Mouse (Mus musculus): ENCODE results near the gene Olfr1443.
A peak's percentile ranks its signal among the peaks of the same experiment; 100 is the strongest.
"Not testable (repeated sequence)": the region's sequence is repeated elsewhere in the genome, so short reads cannot be mapped to it uniquely, and the experiment has no call there.

The Olfr1443 gene

DNA sequence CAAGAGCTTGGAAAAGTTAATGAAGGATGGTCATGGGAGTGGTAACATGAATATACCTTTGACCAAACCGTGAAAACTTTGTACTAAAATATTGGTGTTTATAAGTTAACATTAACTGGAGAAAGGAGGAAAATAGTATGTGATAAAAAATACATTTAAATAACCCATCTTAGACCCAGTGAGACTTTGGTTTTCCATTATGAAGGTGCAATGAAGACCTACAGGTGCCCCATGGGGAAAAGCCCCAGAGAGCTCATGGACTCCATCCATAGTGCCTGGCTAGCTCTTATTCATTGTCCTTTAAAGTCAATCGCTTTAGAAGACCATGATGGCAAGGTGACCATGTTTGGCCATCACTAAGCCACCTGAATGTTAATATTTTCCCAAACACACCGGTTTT, at the start of gene Olfr1443:
TSS of gene Olfr1443 (plus strand) at position 301 of the 400 bp plus-strand sequence.
- no peak for DNase-seq

- no peak for DNase-seq
Observed at GRCm38 (mm10) chr19:12633176-12633575, 44.7 kb upstream of the Olfr1443 start, which contains the start of gene Glyat. TSS of gene Glyat (plus strand) at chr19:12633308.

- DNase-seq = no peak
Observed at GRCm38 (mm10) chr19:12634259-12634658, 43.7 kb upstream of the Olfr1443 start.

GRCm38 (mm10) chr19:12634963-12635362, 42.9 kb upstream of the Olfr1443 start:
- DNase-seq = no peak

DNA sequence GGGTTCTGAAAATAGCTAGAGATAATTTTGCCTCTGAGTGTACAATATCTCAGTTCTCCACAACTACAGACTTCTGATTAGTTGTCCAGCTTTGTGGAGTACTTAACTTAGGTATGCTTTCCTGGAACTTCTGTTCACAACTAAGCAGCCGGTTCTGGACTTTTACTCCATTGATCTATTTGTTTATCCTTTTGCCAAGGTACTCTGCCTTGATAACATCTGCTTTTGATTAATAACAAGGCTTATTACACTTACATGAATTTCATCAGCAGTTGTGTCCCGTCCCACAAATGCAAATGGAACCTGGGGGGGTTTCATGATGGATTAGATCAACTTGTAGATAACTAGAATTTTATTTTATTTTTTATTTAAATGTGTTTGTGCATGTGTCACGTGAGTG, 41.0 kb upstream of the Olfr1443 start:
- no peak for DNase-seq

DNA sequence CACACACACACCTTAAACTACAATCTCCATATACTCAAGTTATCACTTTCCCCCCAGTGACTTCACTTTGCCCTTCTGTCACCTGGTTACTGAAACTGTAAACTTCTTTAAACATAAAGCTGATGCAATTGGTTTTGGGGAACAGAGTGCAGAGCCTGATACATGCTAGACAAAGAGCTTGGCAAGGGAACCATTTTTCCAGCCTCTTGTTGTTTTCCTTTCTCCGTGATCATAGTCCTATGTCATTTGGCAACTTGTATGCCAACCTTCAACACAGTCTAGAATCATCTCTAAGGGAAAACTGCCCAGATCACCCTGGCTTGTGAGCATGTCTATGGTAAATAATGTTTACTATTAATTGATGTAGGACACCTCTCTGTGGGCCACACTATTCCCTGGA, 39.9 kb upstream of the Olfr1443 start:
- DNase-seq = no peak

DNA sequence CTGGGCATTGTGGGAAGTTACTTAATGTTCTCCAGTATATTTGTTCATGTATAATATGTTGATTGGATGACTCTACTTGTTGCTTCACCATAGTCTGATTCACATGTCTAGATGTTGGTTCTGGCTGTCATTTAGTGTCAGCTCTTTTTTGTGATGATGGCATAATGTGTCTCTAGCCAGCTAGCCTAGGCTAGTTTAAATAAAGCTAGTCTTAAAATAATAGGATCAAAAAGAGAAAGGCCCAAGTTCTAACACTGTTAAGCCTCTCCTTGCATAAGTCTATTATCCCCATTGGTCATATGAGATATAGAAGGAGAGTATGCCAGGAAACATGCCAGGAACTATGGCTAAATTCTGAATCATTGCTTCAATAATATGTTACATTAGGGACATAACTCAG, 28.4 kb upstream of the Olfr1443 start:
- no peak for DNase-seq

DNA sequence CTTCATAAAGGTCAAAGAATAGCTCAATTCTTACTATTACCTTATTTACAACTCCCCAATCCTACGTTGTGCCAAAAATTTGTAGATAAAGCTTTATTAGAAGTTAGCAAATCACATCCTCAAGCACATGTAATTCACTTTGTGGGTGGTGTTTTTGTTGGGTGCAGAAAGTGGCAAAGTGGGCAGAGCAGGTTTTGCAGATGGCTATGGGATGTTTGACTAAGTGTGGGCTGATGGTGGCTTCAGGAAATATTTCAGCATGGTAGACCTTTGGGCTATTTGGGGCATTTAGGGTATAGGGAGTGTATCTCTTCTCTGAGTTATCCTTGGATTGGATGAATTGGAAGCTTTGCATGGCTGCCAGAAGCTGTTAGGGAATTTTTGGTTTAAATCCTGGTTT, 11.8 kb upstream of the Olfr1443 start:
- no peak for DNase-seq

- not testable (repeated sequence) for DNase-seq
Observed at GRCm38 (mm10) chr19:12668601-12669000, 9.3 kb upstream of the Olfr1443 start.

DNA sequence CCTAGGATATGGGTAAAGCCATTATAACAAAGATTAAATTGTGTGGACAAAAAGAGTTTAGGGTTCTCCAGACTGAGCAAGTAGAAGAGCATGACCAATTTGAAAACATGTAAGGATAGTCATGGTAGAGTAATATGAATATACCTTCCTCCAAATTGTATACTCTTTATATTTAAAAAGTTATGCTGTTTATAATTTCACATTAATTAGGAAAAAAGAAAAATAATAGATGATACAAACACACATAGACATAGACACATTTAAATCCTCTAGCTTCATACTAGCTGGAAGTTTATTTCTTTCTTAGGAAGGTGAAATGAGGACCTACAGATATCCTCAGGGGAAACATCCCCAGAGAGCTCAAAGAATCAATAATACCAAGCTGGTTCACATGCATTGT, 7.8 kb upstream of the Olfr1443 start, which contains the start of gene Olfr1442:
TSS of gene Olfr1442 (plus strand) at position 301 of the 400 bp plus-strand sequence.
- DNase-seq = no peak

DNA sequence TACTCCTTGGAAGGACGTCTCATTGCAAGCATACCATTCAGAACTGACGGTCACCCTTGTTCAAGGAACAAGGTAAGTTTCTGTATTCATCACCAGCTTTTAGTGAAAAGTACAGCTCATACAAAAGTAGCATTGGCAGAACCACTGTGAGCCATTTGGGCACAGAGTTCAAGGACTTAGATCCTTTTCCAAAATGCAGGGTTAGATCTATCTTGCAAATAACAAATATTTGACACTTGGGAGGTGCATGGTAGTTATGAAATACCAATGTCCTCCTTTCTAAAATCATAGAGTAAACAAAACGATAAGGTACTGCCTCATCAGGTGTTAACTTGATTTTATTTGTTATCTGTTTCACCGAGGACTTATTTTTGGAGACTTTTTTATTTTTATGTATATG, 6.9 kb upstream of the Olfr1443 start:
- DNase-seq = no peak

DNA sequence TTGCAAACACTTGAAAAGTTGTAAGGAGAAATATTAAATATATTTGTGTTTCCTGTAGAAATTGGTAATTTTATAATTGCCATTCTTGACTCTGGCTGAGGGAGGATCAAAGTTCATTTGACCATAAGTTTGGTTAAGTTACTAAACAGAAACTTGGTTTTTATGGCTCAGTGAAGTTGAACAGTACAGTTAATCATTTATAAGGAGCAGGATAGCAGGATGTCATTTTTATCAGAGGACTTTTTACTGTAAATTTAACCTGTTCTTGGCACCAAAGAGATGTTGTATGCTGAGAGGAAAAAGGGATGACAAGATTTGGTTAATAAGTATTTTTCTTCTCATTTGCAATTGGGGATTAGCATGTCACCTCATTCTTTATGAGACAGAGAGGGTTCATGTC, 6.7 kb downstream of the Olfr1443 start:
- no peak for DNase-seq

- DNase-seq = no peak
Observed at GRCm38 (mm10) chr19:12685231-12685630, 7.3 kb downstream of the Olfr1443 start.

DNA sequence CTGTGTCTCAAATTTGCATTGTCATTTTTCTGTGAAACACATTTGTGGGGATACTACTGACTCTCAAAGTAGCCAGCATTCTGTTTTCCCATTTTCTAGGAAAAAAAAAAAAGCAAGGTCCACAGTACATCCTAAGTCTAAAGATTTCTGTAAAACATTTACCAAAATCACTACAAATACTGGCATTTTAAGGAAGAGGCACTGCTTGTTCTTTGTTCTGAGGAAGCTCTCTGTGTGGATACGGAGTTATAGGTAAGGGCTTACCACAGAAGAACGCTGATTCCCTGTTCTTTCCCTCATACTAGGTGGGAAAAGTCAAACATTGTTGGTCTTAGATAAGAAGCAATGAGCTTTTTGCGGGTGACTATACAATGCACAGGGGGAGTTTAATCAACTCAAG, 17.7 kb downstream of the Olfr1443 start, which contains the start of gene Keg1:
TSS of gene Keg1 (plus strand) at position 197 of the 400 bp plus-strand sequence.
- DNase-seq = no peak

GRCm38 (mm10) chr19:12696221-12696620, 18.3 kb downstream of the Olfr1443 start:
- no peak for DNase-seq

- DNase-seq = no peak
Observed at GRCm38 (mm10) chr19:12708458-12708857, 30.5 kb downstream of the Olfr1443 start.

DNA sequence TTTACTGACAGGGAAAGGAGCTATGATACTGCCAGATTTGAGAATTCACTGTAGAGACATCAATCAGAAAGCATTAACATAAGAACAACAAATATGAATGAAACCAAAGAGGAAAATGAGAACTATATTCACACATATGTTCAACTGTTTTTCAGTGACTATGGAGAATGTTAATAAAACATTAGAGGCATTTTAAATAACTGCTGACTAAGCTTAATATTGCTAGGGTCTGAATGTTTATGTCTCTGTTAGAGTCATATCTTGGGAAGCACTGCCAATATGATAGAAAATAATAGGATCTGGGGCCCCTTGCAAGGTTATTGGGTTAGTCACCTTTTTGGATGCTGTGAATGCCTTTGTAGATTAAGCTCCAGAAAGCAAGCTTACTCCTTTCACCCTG, 31.1 kb downstream of the Olfr1443 start:
- DNase-seq = no peak

DNA sequence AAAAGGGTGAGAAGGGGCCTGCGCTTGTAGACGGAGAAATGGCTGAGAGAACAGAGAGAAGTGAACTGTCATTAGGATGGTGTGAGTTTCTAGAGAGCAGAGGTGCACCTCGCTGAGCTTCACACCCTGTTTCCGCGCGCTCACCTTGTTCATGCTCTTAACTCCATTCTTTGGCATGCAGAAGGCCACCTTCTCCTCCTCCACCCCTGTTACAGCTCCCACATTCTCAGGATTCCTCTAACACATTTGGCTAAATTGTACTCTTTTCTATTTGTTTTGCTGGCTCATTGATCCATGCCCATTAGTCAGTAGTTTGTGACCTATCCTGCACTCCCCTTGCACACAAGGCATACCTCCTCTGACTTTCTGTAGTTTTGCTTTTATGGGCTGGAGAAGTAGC, 41.3 kb downstream of the Olfr1443 start:
- no peak for DNase-seq

DNA sequence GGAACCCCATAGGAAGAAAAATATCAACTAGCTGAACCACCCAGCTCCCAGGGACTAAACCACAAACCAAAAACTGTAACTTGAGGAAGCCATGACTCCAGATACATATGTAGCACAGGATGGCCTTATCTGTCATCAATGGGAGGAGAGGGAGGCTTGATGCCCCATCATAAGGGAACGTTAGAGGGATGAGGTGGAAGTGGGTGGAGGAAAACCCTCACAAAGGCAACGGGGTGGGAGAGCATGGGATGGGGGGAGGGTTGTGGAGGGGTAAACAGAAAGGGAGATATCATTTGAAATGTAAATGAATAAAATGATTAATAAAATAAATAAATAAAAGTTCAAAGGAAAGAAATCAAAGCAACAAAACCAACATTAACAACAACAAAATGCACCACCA, 42.6 kb downstream of the Olfr1443 start:
- no peak for DNase-seq

GRCm38 (mm10) chr19:12720919-12721318, 43.0 kb downstream of the Olfr1443 start:
- not testable (repeated sequence) for DNase-seq

DNA sequence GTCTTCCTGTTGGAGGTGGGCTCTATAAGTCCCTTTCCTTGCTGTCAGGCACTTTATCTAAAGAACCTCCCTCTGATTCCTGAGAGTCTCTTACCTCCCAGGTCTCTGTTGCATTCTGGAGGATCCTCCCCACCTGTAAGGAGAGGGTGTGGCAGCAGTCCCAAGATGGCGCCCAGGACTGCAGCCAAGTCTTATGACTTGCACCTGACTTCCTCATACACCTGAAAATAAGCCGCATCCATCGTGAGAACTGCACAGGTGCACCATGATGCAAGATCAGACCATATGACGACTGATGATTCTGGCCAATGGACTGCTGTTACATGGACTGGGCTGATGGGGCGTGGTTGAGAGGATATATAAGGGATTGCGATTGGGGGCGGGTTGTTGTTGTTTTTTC, 43.7 kb downstream of the Olfr1443 start:
- not testable (repeated sequence) for DNase-seq

DNA sequence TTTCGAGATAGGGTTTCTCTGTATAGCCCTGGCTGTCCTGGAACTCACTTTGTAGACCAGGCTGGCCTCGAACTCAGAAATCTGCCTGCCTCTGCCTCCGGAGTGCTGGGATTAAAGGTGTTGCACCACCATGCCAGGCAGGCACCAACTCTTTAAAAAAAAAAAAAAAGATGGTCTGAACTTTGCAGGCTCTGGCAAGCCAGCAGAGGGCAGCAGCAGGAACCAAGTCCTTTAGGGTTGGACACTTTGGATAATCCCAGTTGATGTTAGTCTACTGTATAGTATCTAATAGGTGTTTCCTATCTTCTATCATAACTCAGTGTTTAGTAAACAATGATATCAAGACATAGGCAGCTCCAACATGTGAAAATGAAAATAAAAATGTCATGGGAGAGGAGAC, 44.4 kb downstream of the Olfr1443 start:
- peak; percentile 23 for DNase-seq

DNA sequence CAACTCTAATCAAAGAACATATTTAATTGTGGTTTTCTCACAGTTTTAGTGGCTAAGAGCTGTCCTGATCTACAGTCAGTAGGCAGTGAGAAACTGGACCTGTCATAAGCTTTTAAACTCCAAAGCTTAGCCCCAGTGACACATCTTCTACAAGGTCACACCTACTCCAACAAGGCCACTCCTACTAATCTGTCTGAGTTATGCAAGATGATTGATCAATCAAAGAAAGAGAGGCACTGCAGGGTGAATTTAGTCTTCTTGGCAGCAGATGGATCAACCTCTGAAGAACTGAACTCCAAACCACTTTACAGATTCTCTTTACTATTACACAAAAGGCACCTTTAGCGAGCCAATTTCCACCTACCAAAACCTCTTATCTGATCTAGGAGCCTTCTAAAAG, 47.9 kb downstream of the Olfr1443 start:
- DNase-seq = no peak

DNA sequence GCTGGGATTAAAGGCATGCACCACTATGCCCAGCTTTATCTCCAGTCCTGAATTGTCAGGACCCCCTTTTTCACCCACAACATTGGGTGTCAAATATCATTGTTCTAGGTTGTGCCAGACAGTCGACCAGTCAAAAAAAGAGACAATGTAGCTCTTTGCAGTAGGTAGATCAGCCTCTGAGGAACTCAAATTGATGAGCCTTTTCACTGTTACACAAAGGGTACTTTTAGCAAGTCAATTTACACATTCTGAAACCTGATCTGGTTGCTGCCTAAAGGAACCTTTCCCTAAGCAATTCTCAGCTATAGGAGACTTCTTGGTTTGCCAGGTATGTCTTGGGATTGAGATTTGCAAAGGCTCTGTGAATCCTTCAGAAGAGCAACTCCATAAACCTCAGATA, 53.1 kb downstream of the Olfr1443 start:
- no peak for DNase-seq

DNA sequence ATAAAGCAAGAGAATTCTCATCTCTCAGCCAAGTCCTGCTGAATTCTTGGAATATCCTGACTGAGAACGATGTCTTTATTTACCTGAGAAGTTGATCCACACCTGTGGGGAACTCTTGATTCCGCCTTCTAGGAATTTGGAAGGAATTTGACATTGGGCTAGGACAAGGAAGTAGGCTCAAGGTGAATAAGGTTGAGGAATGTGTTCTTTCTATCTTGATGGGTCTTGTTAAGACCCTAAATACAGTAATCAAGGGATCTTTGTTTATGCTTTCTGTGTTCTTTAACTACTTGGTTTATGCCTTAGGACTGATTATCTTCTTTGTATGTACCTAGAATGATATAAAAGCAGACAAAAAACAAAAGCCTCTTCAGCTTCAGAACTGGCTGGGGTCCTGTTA, 54.0 kb downstream of the Olfr1443 start:
- DNase-seq = no peak

Data from cerebellum, adult 8-10 months (tissue).